Mouse (Mus musculus) limb, embryonic 12.5 days (tissue): Measurements from ENCODE around the gene Rangap1. TPM values are rescaled to one million over a fixed set of nuclear protein-coding genes. Genes with fewer than 3 reads are reported as not detected.

ENCODE experiments used
- ATAC-seq: fragments of 200-750 bp; cut with Nextera tagmentation; 2 replicates; pipeline ENCODE4 v1.8.0; 2017; ENCODE audit warnings: low read depth, moderate TSS enrichment; ENCODE audit not compliant: insufficient number of reproducible peaks, insufficient read depth, low FRiP score, low TSS enrichment
- H3K27ac ChIP-seq: fragments of 300-500 bp; sonication (generic); 2 replicates; pipeline ENCODE4 v1.5.1; 2016; ENCODE audit warnings: mild to moderate bottlenecking, moderate library complexity
- H3K27me3 ChIP-seq: fragments of 300-500 bp; sonication (generic); 2 replicates; pipeline ENCODE4 v1.6.1; 2016; ENCODE audit warnings: mild to moderate bottlenecking, moderate library complexity
- H3K36me3 ChIP-seq: fragments of 300-500 bp; sonication (generic); 2 replicates; pipeline ENCODE4 v1.6.1; 2016; ENCODE audit warnings: mild to moderate bottlenecking, moderate library complexity
- H3K4me1 ChIP-seq: fragments of 300-500 bp; sonication (generic); replicated peaks from 2 replicates; pipeline ENCODE4 v1.6.1; 2016
- H3K4me2 ChIP-seq: fragments of 300-500 bp; sonication (generic); 2 replicates; pipeline ENCODE4 v1.6.1; 2016; ENCODE audit warnings: mild to moderate bottlenecking, moderate library complexity
- H3K4me3 ChIP-seq: fragments of 300-500 bp; sonication (generic); replicated peaks from 2 replicates; pipeline ENCODE4 v1.5.1; 2016; ENCODE audit warnings: mild to moderate bottlenecking
- H3K9ac ChIP-seq: fragments of 300-500 bp; sonication (generic); replicated peaks from 2 replicates; pipeline ENCODE4 v1.6.1; 2016; ENCODE audit warnings: mild to moderate bottlenecking, moderate library complexity
- H3K9me3 ChIP-seq: fragments of 300-500 bp; sonication (generic); 2 replicates; pipeline ENCODE4 v1.6.1; 2016; ENCODE audit warnings: mild to moderate bottlenecking, moderate library complexity
- WGBS: fragments of 180-500 bp; shearing (Covaris S2); methylation state at CpG from one replicate; pipeline ENCODE4 v1.1.7; 2016; 5-methylcytosine and 5-hydroxymethylcytosine counted together
- polyA plus RNA-seq: library from polyadenylated mRNA; unstranded; fragments of >200 nt; fragmentation: Nextera tagmentation; extraction: Ambion mirVana; gene quantifications from 2 replicates; pipeline ENCODE4 v1.2.1, GENCODE M21; 2016

Gene Rangap1
- polyA plus RNA-seq, 1 experiment from 2014 or later, result 125 TPM

GRCm38 (mm10) chr15:81694891-81695290 is 50.4 kb downstream of the Rangap1 start:
- Histone ChIP-seq H3K27ac (peak overlapping the region; percentile 68; the same call in 1 of the 2 replicates), H3K27me3 (peaks cover 48% of the 10 kb centered on the region), H3K4me1 (peaks cover 25% of the 10 kb centered on the region), H3K4me3 (peak overlapping the region; percentile 71), H3K9me3 (no peaks in the 10 kb centered on the region), H3K4me2 (peak overlapping the region; percentile 97), H3K9ac (peak overlapping the region; percentile 89), H3K36me3 (peaks cover 3% of the 10 kb centered on the region; the same call in 1 of the 2 replicates)
- ATAC-seq, result no peak
- 24% methylated on average over 19 of the region's 19 CpGs for WGBS

GRCm38 (mm10) chr15:81693967-81694881 is 51.1 kb downstream of the Rangap1 start:
- under 1% methylated on average over 102 of the region's 107 CpGs for WGBS
- Histone ChIP-seq H3K9ac (peak overlapping the region; percentile 89), H3K4me1 (peaks cover 25% of the 10 kb centered on the region), H3K4me2 (peak overlapping the region; percentile 97), H3K27ac (peak overlapping the region; percentile 68), H3K27me3 (peaks cover 48% of the 10 kb centered on the region), H3K4me3 (peak overlapping the region; percentile 71), H3K36me3 (peaks cover 3% of the 10 kb centered on the region; the same call in 1 of the 2 replicates), H3K9me3 (no peaks in the 10 kb centered on the region)
- peak; percentile 51; the same call in 1 of the 2 replicates for ATAC-seq

- 4% methylated on average over 41 of the region's 41 CpGs for WGBS
- peak overlapping the region; percentile 71 for H3K4me3 ChIP-seq
- H3K9ac ChIP-seq, result peak overlapping the region; percentile 89
- no peak overlapping the region; the same call in 1 of the 2 replicates for H3K27ac ChIP-seq
- H3K9me3 ChIP-seq, result no peaks in the 10 kb centered on the region
- peaks cover 48% of the 10 kb centered on the region for H3K27me3 ChIP-seq
- H3K36me3 ChIP-seq, result peaks cover 7% of the 10 kb centered on the region
- ATAC-seq, result no peak
- peaks cover 25% of the 10 kb centered on the region for H3K4me1 ChIP-seq
- peak overlapping the region; percentile 97 for H3K4me2 ChIP-seq
These were observed 51.9 kb downstream of the Rangap1 start for GRCm38 (mm10) chr15:81693366-81693966.

- Histone ChIP-seq H3K9me3 (no peaks in the 10 kb centered on the region), H3K4me3 (no peak overlapping the region), H3K4me1 (no peaks in the 10 kb centered on the region), H3K27ac (no peak overlapping the region), H3K9ac (no peak overlapping the region), H3K27me3 (no peaks in the 10 kb centered on the region), H3K4me2 (no peak overlapping the region), H3K36me3 (peaks cover 85% of the 10 kb centered on the region)
- no peak for ATAC-seq
- WGBS, result 95% methylated on average over 4 of the region's 4 CpGs
These were observed 65.0 kb downstream of the Rangap1 start for GRCm38 (mm10) chr15:81680301-81680805.

- no peaks in the 10 kb centered on the region for H3K27me3 ChIP-seq
- no peaks in the 10 kb centered on the region for H3K9me3 ChIP-seq
- no peaks in the 10 kb centered on the region for H3K4me1 ChIP-seq
- no peak overlapping the region for H3K9ac ChIP-seq
- ATAC-seq, result no peak
- H3K4me2 ChIP-seq, result no peak overlapping the region
- H3K4me3 ChIP-seq, result no peak overlapping the region
- H3K36me3 ChIP-seq, result peaks cover 73% of the 10 kb centered on the region
- H3K27ac ChIP-seq, result no peak overlapping the region
- WGBS, result 89% methylated on average over 3 of the region's 3 CpGs
These were observed 68.7 kb downstream of the Rangap1 start for GRCm38 (mm10) chr15:81676637-81677036.

GRCm38 (mm10) chr15:81670231-81670640 is 75.1 kb downstream of the Rangap1 start:
- Histone ChIP-seq H3K4me3 (no peak overlapping the region), H3K9me3 (no peaks in the 10 kb centered on the region), H3K27me3 (no peaks in the 10 kb centered on the region), H3K9ac (no peak overlapping the region), H3K4me1 (0 out of 2 replicates have a peak, but pooled peaks cover under 1% of the 10 kb centered on the region), H3K27ac (no peak overlapping the region), H3K4me2 (no peak overlapping the region), H3K36me3 (peaks cover 68% of the 10 kb centered on the region)
- ATAC-seq, result peak; percentile 59; the same call in 1 of the 2 replicates
- WGBS, result 82% methylated on average over 4 of the region's 4 CpGs

- no peak for ATAC-seq
- no peak overlapping the region for H3K9ac ChIP-seq
- WGBS, result 90% methylated on average over 10 of the region's 10 CpGs
These were observed 78.4 kb downstream of the Rangap1 start for GRCm38 (mm10) chr15:81666957-81667356.

GRCm38 (mm10) chr15:81663697-81664561 is 81.4 kb downstream of the Rangap1 start, which contains the start of gene L3mbtl2:
TSS of gene L3mbtl2 (plus strand) at chr15:81663889.
- under 1% methylated on average over 55 of the region's 55 CpGs for WGBS

More at GRCm38 (mm10) chr15:81666957-81667356, 78.4 kb downstream of the Rangap1 start:
- Histone ChIP-seq H3K4me1 (peaks cover 8% of the 10 kb centered on the region), H3K4me2 (no peak overlapping the region), H3K27me3 (no peaks in the 10 kb centered on the region), H3K4me3 (no peak overlapping the region), H3K27ac (no peak overlapping the region), H3K9me3 (no peaks in the 10 kb centered on the region), H3K36me3 (peaks cover 44% of the 10 kb centered on the region)

GRCm38 (mm10) chr15:81663281-81663680 is 82.0 kb downstream of the Rangap1 start:
- Histone ChIP-seq H3K36me3 (peaks cover 16% of the 10 kb centered on the region), H3K27me3 (no peaks in the 10 kb centered on the region), H3K9ac (no peak overlapping the region), H3K4me3 (peak overlapping the region; percentile 82), H3K9me3 (no peaks in the 10 kb centered on the region), H3K27ac (no peak overlapping the region), H3K4me1 (peaks cover 8% of the 10 kb centered on the region), H3K4me2 (peak overlapping the region; percentile 71)
- 65% methylated on average over 10 of the region's 10 CpGs for WGBS
- no peak for ATAC-seq

More at GRCm38 (mm10) chr15:81663697-81664561, 81.4 kb downstream of the Rangap1 start, which contains the start of gene L3mbtl2:
- H3K9ac ChIP-seq, result peak within 1 kb of the TSS; percentile 70
- H3K9me3 ChIP-seq, result no peaks in the 10 kb centered on the region
- peaks cover 22% of the 10 kb centered on the region for H3K36me3 ChIP-seq
- H3K4me3 ChIP-seq, result peak within 1 kb of the TSS; percentile 82
- H3K4me2 ChIP-seq, result peak within 1 kb of the TSS; percentile 71
- peaks cover 8% of the 10 kb centered on the region for H3K4me1 ChIP-seq
- H3K27me3 ChIP-seq, result no peaks in the 10 kb centered on the region
- H3K27ac ChIP-seq, result peak within 1 kb of the TSS; percentile 29
- ATAC-seq, result peak; percentile 93

GRCm38 (mm10) chr15:81661701-81662100 is 83.6 kb downstream of the Rangap1 start:
- no peak overlapping the region for H3K27ac ChIP-seq
- no peak overlapping the region for H3K4me3 ChIP-seq
- no peaks in the 10 kb centered on the region; the same call in 1 of the 2 replicates for H3K36me3 ChIP-seq
- no peaks in the 10 kb centered on the region for H3K27me3 ChIP-seq
- no peak for ATAC-seq
- no peak overlapping the region for H3K4me2 ChIP-seq
- peaks cover 8% of the 10 kb centered on the region for H3K4me1 ChIP-seq
- H3K9ac ChIP-seq, result no peak overlapping the region
- 92% methylated on average over 2 of the region's 2 CpGs for WGBS
- no peaks in the 10 kb centered on the region for H3K9me3 ChIP-seq
